Mouse (Mus musculus) olfactory bulb, adult 2 months (tissue): ENCODE results near the gene Gal3st2b.
"Not testable (repeated sequence)": the region's sequence is repeated elsewhere in the genome, so short reads cannot be mapped to it uniquely, and the experiment has no call there.

Experiments
- CTCF ChIP-seq: fragments of 200-500 bp; IDR thresholded peaks from 2 replicates; pipeline ENCODE4 v1.5.1; 2012; ENCODE audit warnings: low read depth, mild to moderate bottlenecking, low read length, moderate library complexity; ENCODE audit not compliant: insufficient read depth
- POLR2A ChIP-seq: fragments of 200-500 bp; IDR thresholded peaks from 2 replicates; pipeline ENCODE4 v1.6.1; 2012; ENCODE audit warnings: mild to moderate bottlenecking, low read depth, low read length, moderate library complexity; ENCODE audit not compliant: insufficient read depth

GRCm38 (mm10) chr1:93991491-93991890, 73.4 kb downstream of the Gal3st2b start:
- not testable (repeated sequence) for TF ChIP-seq POLR2A, CTCF
